Mouse (Mus musculus) heart, embryonic 10.5 days (tissue): ENCODE measurements around the gene Mrps6. TPM values are rescaled to one million over a fixed set of nuclear protein-coding genes. Genes with fewer than 3 reads are reported as not detected.
"Not testable (repeated sequence)": the region's sequence is repeated elsewhere in the genome, so short reads cannot be mapped to it uniquely, and the experiment has no call there.

Experiments used
- DNase-seq: peaks from one replicate; pipeline ENCODE4 v3.0.0-alpha.2; 2017; ENCODE audit warnings: low spot score
- H3K27ac ChIP-seq: fragments of 300-500 bp; sonication (generic); 2 replicates; pipeline ENCODE4 v1.5.1; 2016; ENCODE audit warnings: mild to moderate bottlenecking
- H3K27me3 ChIP-seq: fragments of 300-500 bp; sonication (generic); 2 replicates; pipeline ENCODE4 v1.6.1; 2016; ENCODE audit warnings: mild to moderate bottlenecking; ENCODE audit not compliant: poor library complexity, insufficient read depth, severe bottlenecking
- H3K36me3 ChIP-seq: fragments of 300-500 bp; sonication (generic); 2 replicates; pipeline ENCODE4 v1.6.1; 2016; ENCODE audit warnings: mild to moderate bottlenecking, moderate library complexity
- H3K4me1 ChIP-seq: fragments of 300-500 bp; sonication (generic); 2 replicates; pipeline ENCODE4 v1.6.1; 2016; ENCODE audit warnings: mild to moderate bottlenecking
- H3K4me3 ChIP-seq: fragments of 300-500 bp; sonication (generic); 2 replicates; pipeline ENCODE4 v1.5.1; 2016; ENCODE audit warnings: mild to moderate bottlenecking, moderate library complexity
- H3K9me3 ChIP-seq: fragments of 300-500 bp; sonication (generic); 2 replicates; pipeline ENCODE4 v1.6.1; 2016; ENCODE audit warnings: mild to moderate bottlenecking, moderate library complexity
- WGBS: fragments of 180-500 bp; shearing (Covaris S2); methylation state at CpG from one replicate; pipeline ENCODE4 v1.1.7; 2016; 5-methylcytosine and 5-hydroxymethylcytosine counted together
- polyA plus RNA-seq: library from polyadenylated mRNA; unstranded; fragments of >200 nt; fragmentation: Nextera tagmentation; extraction: Ambion mirVana; gene quantifications from 2 replicates; pipeline ENCODE4 v1.2.1, GENCODE M21; 2016

Gene Mrps6
- polyA plus RNA-seq, 1 experiment from 2014 or later = 119 TPM

- no peak overlapping the region for H3K4me3 ChIP-seq
- H3K27me3 ChIP-seq = no peaks in the 10 kb centered on the region
- whole genome bisulfite sequencing = 80% methylated on average over 3 of the region's 3 CpGs
- no peaks in the 10 kb centered on the region for H3K36me3 ChIP-seq
- H3K4me1 ChIP-seq = no peaks in the 10 kb centered on the region
- H3K27ac ChIP-seq = no peak overlapping the region
- no peaks in the 10 kb centered on the region for H3K9me3 ChIP-seq
- no peak for DNase-seq
These were observed 31.2 kb downstream of the Mrps6 start for GRCm38 (mm10) chr16:92089225-92089624.

GRCm38 (mm10) chr16:92091876-92092275 is 33.8 kb downstream of the Mrps6 start:
- WGBS = 79% methylated on average over 5 of the region's 5 CpGs
- Histone ChIP-seq H3K36me3 (0 out of 2 replicates have a peak, but pooled peaks cover 3% of the 10 kb centered on the region), H3K27me3 (no peaks in the 10 kb centered on the region), H3K4me1 (no peaks in the 10 kb centered on the region), H3K27ac (no peak overlapping the region), H3K4me3 (no peak overlapping the region), H3K9me3 (no peaks in the 10 kb centered on the region)
- no peak for DNase-seq

- H3K36me3 ChIP-seq = peaks cover 18% of the 10 kb centered on the region
- no peak overlapping the region for H3K27ac ChIP-seq
- no peaks in the 10 kb centered on the region for H3K9me3 ChIP-seq
- no peaks in the 10 kb centered on the region for H3K27me3 ChIP-seq
- WGBS = 86% methylated on average over 10 of the region's 10 CpGs
- H3K4me1 ChIP-seq = peaks cover 13% of the 10 kb centered on the region
- no peak for DNase-seq
- H3K4me3 ChIP-seq = no peak overlapping the region
These were observed 40.4 kb downstream of the Mrps6 start for GRCm38 (mm10) chr16:92098351-92099051.

GRCm38 (mm10) chr16:92099598-92099997 is 41.5 kb downstream of the Mrps6 start:
- no peak for DNase-seq
- no peak overlapping the region for H3K27ac ChIP-seq
- H3K4me3 ChIP-seq = no peak overlapping the region
- H3K9me3 ChIP-seq = no peaks in the 10 kb centered on the region
- WGBS = 82% methylated on average over 16 of the region's 16 CpGs
- H3K36me3 ChIP-seq = peaks cover 18% of the 10 kb centered on the region
- H3K27me3 ChIP-seq = no peaks in the 10 kb centered on the region
- peaks cover 23% of the 10 kb centered on the region for H3K4me1 ChIP-seq

GRCm38 (mm10) chr16:92100111-92100510 is 42.0 kb downstream of the Mrps6 start:
- Histone ChIP-seq H3K27me3 (no peaks in the 10 kb centered on the region), H3K27ac (no peak overlapping the region), H3K4me1 (peaks cover 27% of the 10 kb centered on the region), H3K36me3 (peaks cover 18% of the 10 kb centered on the region), H3K9me3 (no peaks in the 10 kb centered on the region), H3K4me3 (no peak overlapping the region)
- DNase-seq = no peak
- 90% methylated on average over 4 of the region's 4 CpGs for WGBS

- peaks cover 19% of the 10 kb centered on the region for H3K36me3 ChIP-seq
- H3K4me3 ChIP-seq = no peak overlapping the region
- no peaks in the 10 kb centered on the region for H3K27me3 ChIP-seq
- WGBS = 82% methylated on average over 5 of the region's 5 CpGs
- H3K27ac ChIP-seq = 0 out of 2 replicates have a peak overlapping the region, but pooled peaks have one; percentile 16
- H3K9me3 ChIP-seq = no peaks in the 10 kb centered on the region
- DNase-seq = peak; percentile 70
- peaks cover 33% of the 10 kb centered on the region for H3K4me1 ChIP-seq
These were observed 44.0 kb downstream of the Mrps6 start for GRCm38 (mm10) chr16:92102115-92102514.

GRCm38 (mm10) chr16:92102931-92103330 is 44.9 kb downstream of the Mrps6 start:
- not testable (repeated sequence) for H3K4me3 ChIP-seq, DNase-seq, H3K27ac ChIP-seq, H3K9me3 ChIP-seq, H3K27me3 ChIP-seq
- H3K4me1 ChIP-seq = peaks cover 33% of the 10 kb centered on the region
- H3K36me3 ChIP-seq = peaks cover 21% of the 10 kb centered on the region
- 93% methylated on average over 6 of the region's 7 CpGs for WGBS

- Histone ChIP-seq H3K36me3 (peaks cover 21% of the 10 kb centered on the region), H3K9me3 (no peaks in the 10 kb centered on the region), H3K4me1 (peaks cover 33% of the 10 kb centered on the region), H3K27ac (peak overlapping the region; percentile 84), H3K4me3 (no peak overlapping the region), H3K27me3 (no peaks in the 10 kb centered on the region)
- 29% methylated on average over 9 of the region's 9 CpGs for WGBS
- DNase-seq = peak; percentile 86
These were observed 45.7 kb downstream of the Mrps6 start for GRCm38 (mm10) chr16:92103572-92104331.

GRCm38 (mm10) chr16:92104332-92104590 is 46.2 kb downstream of the Mrps6 start:
- 88% methylated on average over 2 of the region's 2 CpGs for WGBS
- H3K4me1 ChIP-seq = peaks cover 33% of the 10 kb centered on the region
- H3K27me3 ChIP-seq = no peaks in the 10 kb centered on the region
- H3K4me3 ChIP-seq = no peak overlapping the region
- H3K27ac ChIP-seq = peak overlapping the region; percentile 84
- peaks cover 21% of the 10 kb centered on the region for H3K36me3 ChIP-seq
- no peaks in the 10 kb centered on the region for H3K9me3 ChIP-seq
- DNase-seq = peak; percentile 70

GRCm38 (mm10) chr16:92104951-92105350 is 46.9 kb downstream of the Mrps6 start:
- H3K36me3 ChIP-seq = peaks cover 15% of the 10 kb centered on the region
- H3K4me3 ChIP-seq = no peak overlapping the region
- no peak for DNase-seq
- H3K9me3 ChIP-seq = no peaks in the 10 kb centered on the region
- H3K27me3 ChIP-seq = no peaks in the 10 kb centered on the region
- 0 out of 2 replicates have a peak overlapping the region, but pooled peaks have one; percentile 4 for H3K27ac ChIP-seq
- peaks cover 33% of the 10 kb centered on the region for H3K4me1 ChIP-seq
- 91% methylated on average over 2 of the region's 2 CpGs for WGBS

GRCm38 (mm10) chr16:92105631-92106030 is 47.6 kb downstream of the Mrps6 start:
- no peaks in the 10 kb centered on the region for H3K9me3 ChIP-seq
- H3K36me3 ChIP-seq = peaks cover 12% of the 10 kb centered on the region
- H3K27ac ChIP-seq = no peak overlapping the region
- no peaks in the 10 kb centered on the region for H3K27me3 ChIP-seq
- WGBS = 69% methylated on average over 3 of the region's 3 CpGs
- peaks cover 37% of the 10 kb centered on the region for H3K4me1 ChIP-seq
- no peak overlapping the region for H3K4me3 ChIP-seq
- no peak for DNase-seq

GRCm38 (mm10) chr16:92107346-92107745 is 49.3 kb downstream of the Mrps6 start:
- H3K4me3 ChIP-seq = no peak overlapping the region
- no peaks in the 10 kb centered on the region for H3K27me3 ChIP-seq
- no peak for DNase-seq
- 95% methylated on average over 5 of the region's 5 CpGs for WGBS
- H3K4me1 ChIP-seq = peaks cover 33% of the 10 kb centered on the region
- no peaks in the 10 kb centered on the region for H3K9me3 ChIP-seq
- peaks cover 14% of the 10 kb centered on the region; the same call in 1 of the 2 replicates for H3K36me3 ChIP-seq
- H3K27ac ChIP-seq = no peak overlapping the region

GRCm38 (mm10) chr16:92114706-92115241 is 56.7 kb downstream of the Mrps6 start:
- H3K27me3 ChIP-seq = no peaks in the 10 kb centered on the region
- H3K4me1 ChIP-seq = peaks cover 53% of the 10 kb centered on the region
- no peak for DNase-seq
- H3K36me3 ChIP-seq = peaks cover 17% of the 10 kb centered on the region
- no peak overlapping the region for H3K27ac ChIP-seq
- no peak overlapping the region for H3K4me3 ChIP-seq
- 76% methylated on average over 5 of the region's 5 CpGs for WGBS
- H3K9me3 ChIP-seq = no peaks in the 10 kb centered on the region
